Mouse (Mus musculus): ENCODE data around the gene Gpatch4. TPM values are rescaled to one million over a fixed set of nuclear protein-coding genes. Genes with fewer than 3 reads are reported as not detected.

The Gpatch4 gene
- total and polyA plus RNA-seq, 3 experiments, result 105 to 240 (median 135) TPM

DNA sequence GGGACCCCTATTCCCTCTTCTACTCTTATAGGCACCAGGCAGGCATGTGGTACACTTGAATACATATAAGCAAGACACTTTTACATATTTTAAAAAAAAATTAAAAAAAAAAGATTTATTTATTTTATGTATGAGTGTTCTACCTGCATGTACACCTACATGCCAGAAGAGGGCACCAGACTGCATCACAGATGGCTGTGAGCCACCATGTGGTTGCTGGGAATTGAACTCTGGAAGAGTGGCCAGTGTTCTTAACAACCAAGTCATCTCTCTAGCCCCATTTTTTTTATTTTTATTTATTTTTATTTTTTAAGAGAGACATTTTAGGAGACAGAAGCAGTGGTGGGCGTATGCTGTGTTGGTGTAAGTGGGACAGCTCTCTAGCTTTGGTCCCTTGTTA, 44.8 kb downstream of the Gpatch4 start:
- peaks cover 2 to 5% of the 10 kb centered on the region in 2 experiments for H3K4me1 ChIP-seq (ENCODE audit: control insufficient read depth in 1 of 2, insufficient read depth in 2 of 2, low read length in 2 of 2)
- H3K4me3 ChIP-seq (ENCODE audit: control insufficient read depth in 1 of 2, insufficient read depth in 1 of 2, low read depth in 2 of 2, low read length in 2 of 2), result no peak overlapping the region
- H3K9ac ChIP-seq (ENCODE audit: control insufficient read depth, low read depth, low read length, poor library complexity, severe bottlenecking), result no peak overlapping the region
- peaks cover 7% of the 10 kb centered on the region for H3K79me2 ChIP-seq (ENCODE audit: control insufficient read depth, insufficient read depth, low read length, poor library complexity)
- no peak overlapping the region for H3K27ac ChIP-seq (ENCODE audit: control insufficient read depth, low read depth, low read length)
- H3K27me3 ChIP-seq (ENCODE audit: control insufficient read depth in 1 of 2, insufficient read depth in 2 of 2, low read length in 2 of 2), result no peaks in the 10 kb centered on the region
- no peak for TF ChIP-seq NRF1 (IDR thresholded peaks at IDR 0.05; ENCODE audit: insufficient read depth, low read depth, low read length, poor library complexity, severe bottlenecking)
- no peak for TF ChIP-seq JUND (IDR thresholded peaks at IDR 0.05; ENCODE audit: low read depth, low read length)
- peak; percentile 72 for TF ChIP-seq ZC3H11A (IDR thresholded peaks at IDR 0.05; ENCODE audit: low read depth, low read length)
- TF ChIP-seq ZMIZ1 (IDR thresholded peaks at IDR 0.05; ENCODE audit: low read depth, low read length), result no peak
- peak; percentile 98 for TF ChIP-seq MYC (IDR thresholded peaks at IDR 0.05; ENCODE audit: low read depth, low read length)
- TF ChIP-seq CHD1 (IDR thresholded peaks at IDR 0.05; ENCODE audit: low read depth, low read length), result no peak
- TF ChIP-seq RAD21 (IDR thresholded peaks at IDR 0.05; ENCODE audit: low read depth, low read length), result peak; percentile 68
- TF ChIP-seq SMC3 (IDR thresholded peaks at IDR 0.05; ENCODE audit: low read depth, low read length), result peak; percentile 80
- TF ChIP-seq TAL1 (IDR thresholded peaks at IDR 0.05; ENCODE audit: low read length), result no peak
- TF ChIP-seq MAX (IDR thresholded peaks at IDR 0.05; ENCODE audit: low read length), result peak; percentile 20; the same call in 1 of the 2 replicates
- TF ChIP-seq HCFC1 (IDR thresholded peaks at IDR 0.05; ENCODE audit: low read depth, low read length), result no peak; the same call in 1 of the 2 replicates
- no peak for TF ChIP-seq POLR2A (IDR thresholded peaks at IDR 0.05; ENCODE audit: control insufficient read depth in 1 of 2, insufficient read depth in 1 of 2, low read depth in 1 of 2, low read length in 2 of 2, poor library complexity in 1 of 2)
- TF ChIP-seq MAZ (IDR thresholded peaks at IDR 0.05; ENCODE audit: low read depth, low read length), result no peak
- no peak for TF ChIP-seq ETS1 (IDR thresholded peaks at IDR 0.05; ENCODE audit: low read depth, low read length)
- TF ChIP-seq USF2 (IDR thresholded peaks at IDR 0.05; ENCODE audit: borderline replicate concordance in 1 of 2, insufficient read depth in 1 of 2, low read depth in 1 of 2, low read length in 2 of 2), result no peak
- no peak for TF ChIP-seq ZKSCAN1 (IDR thresholded peaks at IDR 0.05; ENCODE audit: low read depth, low read length)
- 0 out of 2 replicates have a peak, but pooled peaks have one; percentile 12 for TF ChIP-seq RCOR1 (IDR thresholded peaks at IDR 0.05; ENCODE audit: low read depth, low read length)
- 0 out of 2 replicates have a peak, but pooled peaks have one; percentile 35 for TF ChIP-seq SIN3A (IDR thresholded peaks at IDR 0.05; ENCODE audit: low read length)
- peak; percentile 91 for TF ChIP-seq ZNF384 (IDR thresholded peaks at IDR 0.05; ENCODE audit: low read depth, low read length)
- peak; percentile 78 to 82 (median 80) for TF ChIP-seq CTCF (IDR thresholded peaks at IDR 0.05 in 2 of 3, conservative IDR thresholded peaks at IDR 0.05 in 1 of 3; ENCODE audit: control insufficient read depth in 1 of 3, insufficient read depth in 1 of 3, low read depth in 2 of 3, low read length in 3 of 3, poor library complexity in 1 of 3, severe bottlenecking in 1 of 3)
- no peak for TF ChIP-seq TCF12 (IDR thresholded peaks at IDR 0.05; ENCODE audit: low read depth, low read length)
- TF ChIP-seq ELF1 (IDR thresholded peaks at IDR 0.05; ENCODE audit: low read depth, low read length), result no peak
- TF ChIP-seq POLR2AphosphoS5 (IDR thresholded peaks at IDR 0.05; ENCODE audit: borderline replicate concordance, low read depth, low read length), result no peak
- no peak for TF ChIP-seq MEF2A (IDR thresholded peaks at IDR 0.05; ENCODE audit: extremely low read depth, insufficient replicate concordance, low read depth, low read length, poor library complexity, severe bottlenecking)
- no peak for TF ChIP-seq EP300 (IDR thresholded peaks at IDR 0.05; ENCODE audit: low read depth in 1 of 2, low read length in 2 of 2)
- peak; percentile 54; the same call in 1 of the 2 replicates for TF ChIP-seq MXI1 (IDR thresholded peaks at IDR 0.05; ENCODE audit: low read depth, low read length)
- no peak for TF ChIP-seq UBTF (IDR thresholded peaks at IDR 0.05; ENCODE audit: borderline replicate concordance, insufficient read depth, low read depth, low read length)
- no peak for TF ChIP-seq MAFK (IDR thresholded peaks at IDR 0.05; ENCODE audit: borderline replicate concordance, low read depth, low read length)
- DNase-seq (ENCODE audit: low read depth, low spot score), result peak; percentile 75
- peaks cover 2 to 3% of the 10 kb centered on the region in 2 experiments for H3K36me3 ChIP-seq (ENCODE audit: control insufficient read depth in 1 of 2, insufficient read depth in 2 of 2, low read length in 2 of 2)
- H3K9me3 ChIP-seq (replicated peaks; ENCODE audit: insufficient read depth, low read length), result no peaks in the 10 kb centered on the region
